Mouse (Mus musculus): ENCODE data around the gene Arf1. TPM values are rescaled to one million over a fixed set of nuclear protein-coding genes. Genes with fewer than 3 reads are reported as not detected.

Gene Arf1
- polyA plus RNA-seq, 1 experiment from 2014 or later = 693 TPM

Other genes starting within 250 kb of the Arf1 start
- 0.32 and 0.42 TPM in 2 replicates for gene Obscn, start 91.9 kb downstream of the Arf1 start, polyA plus RNA-seq (2015; fragmentation: Nextera tagmentation; extraction: Ambion mirVana)
- 3.3 and 3.6 TPM in 2 replicates for gene Iba57, start 64.5 kb downstream of the Arf1 start, polyA plus RNA-seq (2015; fragmentation: Nextera tagmentation; extraction: Ambion mirVana)
- 0.21 and 0.28 TPM in 2 replicates for gene Gjc2, start 45.1 kb downstream of the Arf1 start, polyA plus RNA-seq (2015; fragmentation: Nextera tagmentation; extraction: Ambion mirVana)
- 124 and 142 TPM in 2 replicates for gene Guk1, start 36.1 kb downstream of the Arf1 start, polyA plus RNA-seq (2015; fragmentation: Nextera tagmentation; extraction: Ambion mirVana)
- 90.7 and 97.1 TPM in 2 replicates for gene Mrpl55, start 25.8 kb downstream of the Arf1 start, polyA plus RNA-seq (2015; fragmentation: Nextera tagmentation; extraction: Ambion mirVana)
- gene 2310033P09Rik, start 19.9 kb downstream of the Arf1 start, polyA plus RNA-seq (2015; fragmentation: Nextera tagmentation; extraction: Ambion mirVana) = 36.8 and 45.5 TPM in 2 replicates
- gene Wnt3a, start 62.5 kb upstream of the Arf1 start, polyA plus RNA-seq (2015; fragmentation: Nextera tagmentation; extraction: Ambion mirVana) = 3.7 and 4.0 TPM in 2 replicates
- gene Wnt9a, start 78.7 kb upstream of the Arf1 start, polyA plus RNA-seq (2015; fragmentation: Nextera tagmentation; extraction: Ambion mirVana) = 6.9 and 7.3 TPM in 2 replicates
- gene Prss38, start 147.4 kb upstream of the Arf1 start, polyA plus RNA-seq (2015; fragmentation: Nextera tagmentation; extraction: Ambion mirVana) = not detected in 2 replicates
- 14.9 and 15.4 TPM in 2 replicates for gene Jmjd4, start 221.8 kb upstream of the Arf1 start, polyA plus RNA-seq (2015; fragmentation: Nextera tagmentation; extraction: Ambion mirVana)
- gene Snap47, start 222.9 kb upstream of the Arf1 start, polyA plus RNA-seq (2015; fragmentation: Nextera tagmentation; extraction: Ambion mirVana) = 137 and 140 TPM in 2 replicates
- gene Zfp867, start 244.2 kb upstream of the Arf1 start, polyA plus RNA-seq (2015; fragmentation: Nextera tagmentation; extraction: Ambion mirVana) = 10.5 and 11.3 TPM in 2 replicates